Mouse (Mus musculus): ENCODE measurements around the gene Adgrg6. TPM values are rescaled to one million over a fixed set of nuclear protein-coding genes. Genes with fewer than 3 reads are reported as not detected.
A peak's percentile ranks its signal among the peaks of the same experiment; 100 is the strongest.

Gene Adgrg6
- 4.2 and 5.3 TPM in 2 replicates for polyA plus RNA-seq (2016; fragmentation: Nextera tagmentation; extraction: Ambion mirVana)

GRCm38 (mm10) chr10:14544941-14545717 is at the start of gene Adgrg6:
TSS of gene Adgrg6 (minus strand) at chr10:14545659.
- H3K4me1 ChIP-seq, result peaks cover 2% of the 10 kb centered on the region; the same call in 1 of the 2 replicates
- ATAC-seq (ENCODE audit: low FRiP score), result peak; percentile 76
- H3K9ac ChIP-seq, result peak within 1 kb of the TSS; percentile 65
- peak within 1 kb of the TSS; percentile 100 for H3K4me2 ChIP-seq (replicated peaks)
- peak within 1 kb of the TSS; percentile 75 for H3K4me3 ChIP-seq
- under 1% methylated on average over 81 of the region's 81 CpGs for WGBS
- no peak within 1 kb of the TSS for H3K27ac ChIP-seq
- peaks cover 28% of the 10 kb centered on the region for H3K27me3 ChIP-seq
- no peaks in the 10 kb centered on the region for H3K9me3 ChIP-seq (replicated peaks)
- H3K36me3 ChIP-seq, result no peaks in the 10 kb centered on the region

- H3K4me1 ChIP-seq, result no peaks in the 10 kb centered on the region
- H3K27me3 ChIP-seq, result no peaks in the 10 kb centered on the region
- no peak overlapping the region for H3K4me2 ChIP-seq (replicated peaks)
- no peak overlapping the region for H3K4me3 ChIP-seq
- H3K9ac ChIP-seq, result no peak overlapping the region
- ATAC-seq (ENCODE audit: low FRiP score), result no peak
- WGBS, result 90% methylated on average over 1 of the region's 1 CpGs
- no peak overlapping the region for H3K27ac ChIP-seq
- no peaks in the 10 kb centered on the region for H3K9me3 ChIP-seq (replicated peaks)
- no peaks in the 10 kb centered on the region for H3K36me3 ChIP-seq
These were observed 46.8 kb upstream of the Adgrg6 start for GRCm38 (mm10) chr10:14592215-14592614.

GRCm38 (mm10) chr10:14590816-14591215 is 45.4 kb upstream of the Adgrg6 start:
- Histone ChIP-seq H3K36me3 (no peaks in the 10 kb centered on the region), H3K9ac (no peak overlapping the region), H3K4me2 (replicated peaks) (no peak overlapping the region), H3K4me3 (no peak overlapping the region), H3K4me1 (no peaks in the 10 kb centered on the region), H3K9me3 (replicated peaks) (no peaks in the 10 kb centered on the region), H3K27me3 (no peaks in the 10 kb centered on the region), H3K27ac (no peak overlapping the region)
- no peak for ATAC-seq (ENCODE audit: low FRiP score)
- WGBS, result 92% methylated on average over 2 of the region's 2 CpGs

- 89% methylated on average over 6 of the region's 6 CpGs for WGBS
- Histone ChIP-seq H3K4me1 (no peaks in the 10 kb centered on the region), H3K9ac (no peak overlapping the region), H3K4me3 (no peak overlapping the region), H3K9me3 (replicated peaks) (no peaks in the 10 kb centered on the region), H3K27me3 (no peaks in the 10 kb centered on the region), H3K27ac (no peak overlapping the region), H3K36me3 (no peaks in the 10 kb centered on the region), H3K4me2 (replicated peaks) (no peak overlapping the region)
- no peak for ATAC-seq (ENCODE audit: low FRiP score)
These were observed 44.2 kb upstream of the Adgrg6 start for GRCm38 (mm10) chr10:14589667-14590066.

GRCm38 (mm10) chr10:14583496-14583895 is 38.0 kb upstream of the Adgrg6 start:
- Histone ChIP-seq H3K4me2 (replicated peaks) (no peak overlapping the region), H3K27ac (no peak overlapping the region), H3K9ac (no peak overlapping the region), H3K4me1 (no peaks in the 10 kb centered on the region), H3K4me3 (no peak overlapping the region), H3K27me3 (no peaks in the 10 kb centered on the region), H3K9me3 (replicated peaks) (no peaks in the 10 kb centered on the region), H3K36me3 (no peaks in the 10 kb centered on the region)
- WGBS, result 90% methylated on average over 1 of the region's 1 CpGs
- no peak for ATAC-seq (ENCODE audit: low FRiP score)

- Histone ChIP-seq H3K27ac (no peak overlapping the region), H3K27me3 (no peaks in the 10 kb centered on the region), H3K4me2 (replicated peaks) (no peak overlapping the region), H3K36me3 (no peaks in the 10 kb centered on the region), H3K9me3 (replicated peaks) (no peaks in the 10 kb centered on the region), H3K4me1 (no peaks in the 10 kb centered on the region), H3K9ac (no peak overlapping the region), H3K4me3 (no peak overlapping the region)
- WGBS, result 84% methylated on average over 4 of the region's 4 CpGs
- ATAC-seq (ENCODE audit: low FRiP score), result no peak
These were observed 28.8 kb upstream of the Adgrg6 start for GRCm38 (mm10) chr10:14574255-14574654.

GRCm38 (mm10) chr10:14571143-14571542 is 25.7 kb upstream of the Adgrg6 start:
- no peak overlapping the region for H3K4me2 ChIP-seq (replicated peaks)
- no peaks in the 10 kb centered on the region for H3K36me3 ChIP-seq
- no peak overlapping the region for H3K27ac ChIP-seq
- H3K4me3 ChIP-seq, result no peak overlapping the region
- no peaks in the 10 kb centered on the region for H3K9me3 ChIP-seq (replicated peaks)
- no peaks in the 10 kb centered on the region for H3K4me1 ChIP-seq
- no peaks in the 10 kb centered on the region for H3K27me3 ChIP-seq
- H3K9ac ChIP-seq, result no peak overlapping the region
- ATAC-seq (ENCODE audit: low FRiP score), result no peak

- H3K9ac ChIP-seq, result no peak overlapping the region
- H3K4me1 ChIP-seq, result no peaks in the 10 kb centered on the region
- H3K4me3 ChIP-seq, result no peak overlapping the region
- H3K4me2 ChIP-seq (replicated peaks), result no peak overlapping the region
- 16% methylated on average over 2 of the region's 2 CpGs for WGBS
- no peaks in the 10 kb centered on the region for H3K9me3 ChIP-seq (replicated peaks)
- ATAC-seq (ENCODE audit: low FRiP score), result no peak
- no peaks in the 10 kb centered on the region for H3K27me3 ChIP-seq
- no peaks in the 10 kb centered on the region for H3K36me3 ChIP-seq
- H3K27ac ChIP-seq, result no peak overlapping the region
These were observed 25.2 kb upstream of the Adgrg6 start for GRCm38 (mm10) chr10:14570616-14571015.

- Histone ChIP-seq H3K4me1 (peaks cover 2% of the 10 kb centered on the region; the same call in 1 of the 2 replicates), H3K4me3 (no peak overlapping the region)
- peak; percentile 44; the same call in 1 of the 2 replicates for ATAC-seq (ENCODE audit: low FRiP score)
These were observed 672 bp upstream of the Adgrg6 start for GRCm38 (mm10) chr10:14546111-14546551.

GRCm38 (mm10) chr10:14544608-14544940 is 885 bp downstream of the Adgrg6 start:
- H3K9me3 ChIP-seq (replicated peaks), result no peaks in the 10 kb centered on the region
- H3K4me3 ChIP-seq, result peak overlapping the region; percentile 75
- ATAC-seq (ENCODE audit: low FRiP score), result no peak; the same call in 1 of the 2 replicates
- 3% methylated on average over 9 of the region's 9 CpGs for WGBS
- no peak overlapping the region for H3K27ac ChIP-seq
- H3K36me3 ChIP-seq, result no peaks in the 10 kb centered on the region
- H3K4me1 ChIP-seq, result peaks cover 2% of the 10 kb centered on the region; the same call in 1 of the 2 replicates
- peak overlapping the region; percentile 100 for H3K4me2 ChIP-seq (replicated peaks)
- peaks cover 28% of the 10 kb centered on the region for H3K27me3 ChIP-seq
- H3K9ac ChIP-seq, result peak overlapping the region; percentile 65

More at GRCm38 (mm10) chr10:14546111-14546551, 672 bp upstream of the Adgrg6 start:
- WGBS, result 37% methylated on average over 6 of the region's 7 CpGs
- Histone ChIP-seq H3K36me3 (no peaks in the 10 kb centered on the region), H3K4me2 (replicated peaks) (peak overlapping the region; percentile 100), H3K9ac (no peak overlapping the region), H3K9me3 (replicated peaks) (no peaks in the 10 kb centered on the region), H3K27me3 (peaks cover 28% of the 10 kb centered on the region), H3K27ac (no peak overlapping the region)

GRCm38 (mm10) chr10:14543511-14544067 is 1.9 kb downstream of the Adgrg6 start:
- Histone ChIP-seq H3K4me2 (replicated peaks) (no peak overlapping the region), H3K9me3 (replicated peaks) (no peaks in the 10 kb centered on the region), H3K36me3 (no peaks in the 10 kb centered on the region), H3K4me1 (peaks cover 2% of the 10 kb centered on the region; the same call in 1 of the 2 replicates), H3K4me3 (no peak overlapping the region), H3K9ac (no peak overlapping the region), H3K27ac (no peak overlapping the region), H3K27me3 (peaks cover 28% of the 10 kb centered on the region)
- ATAC-seq (ENCODE audit: low FRiP score), result no peak
- 69% methylated on average over 8 of the region's 8 CpGs for WGBS

- no peak overlapping the region for H3K27ac ChIP-seq
- no peaks in the 10 kb centered on the region for H3K4me1 ChIP-seq
- H3K9me3 ChIP-seq (replicated peaks), result no peaks in the 10 kb centered on the region
- no peaks in the 10 kb centered on the region for H3K36me3 ChIP-seq
- no peak for ATAC-seq (ENCODE audit: low FRiP score)
- no peak overlapping the region for H3K9ac ChIP-seq
- no peaks in the 10 kb centered on the region for H3K27me3 ChIP-seq
- 93% methylated on average over 3 of the region's 3 CpGs for WGBS
- H3K4me2 ChIP-seq (replicated peaks), result no peak overlapping the region
- no peak overlapping the region for H3K4me3 ChIP-seq
These were observed 8.4 kb downstream of the Adgrg6 start for GRCm38 (mm10) chr10:14537102-14537501.

- Histone ChIP-seq H3K4me1 (no peaks in the 10 kb centered on the region), H3K27ac (no peak overlapping the region), H3K36me3 (no peaks in the 10 kb centered on the region), H3K4me3 (no peak overlapping the region), H3K27me3 (no peaks in the 10 kb centered on the region), H3K4me2 (replicated peaks) (no peak overlapping the region), H3K9me3 (replicated peaks) (no peaks in the 10 kb centered on the region), H3K9ac (no peak overlapping the region)
- 86% methylated on average over 3 of the region's 3 CpGs for WGBS
- no peak for ATAC-seq (ENCODE audit: low FRiP score)
These were observed 14.4 kb downstream of the Adgrg6 start for GRCm38 (mm10) chr10:14531090-14531489.

All from hindbrain, embryonic 12.5 days (tissue).